Mouse (Mus musculus): ENCODE results near the gene Ankrd1.
A peak's percentile ranks its signal among the peaks of the same experiment; 100 is the strongest.

- TF ChIP-seq CTCF (IDR thresholded peaks at IDR 0.05; ENCODE audit: low read depth, low read length), result peak; percentile 22; the same call in 1 of the 2 replicates
- no peak for TF ChIP-seq GATA1 (IDR thresholded peaks at IDR 0.05; ENCODE audit: borderline replicate concordance, low read length)
- TF ChIP-seq POLR2AphosphoS5 (IDR thresholded peaks at IDR 0.05; ENCODE audit: insufficient replicate concordance, low read depth, low read length), result no peak
- no peak for TF ChIP-seq GATA2 (IDR thresholded peaks at IDR 0.05; ENCODE audit: borderline replicate concordance, low read depth, low read length)
These were observed 29.1 kb downstream of the Ankrd1 start for GRCm38 (mm10) chr19:36090781-36091180.
